Mouse (Mus musculus) kidney, postnatal 36 days (tissue): ENCODE data around the gene Sptan1.
"Not testable (repeated sequence)": the region's sequence is repeated elsewhere in the genome, so short reads cannot be mapped to it uniquely, and the experiment has no call there.

Experiments used
- DNase-seq, 2 experiments: peaks; one replicate each; pipeline ENCODE4 v3.0.0; 2021 to 2022; ENCODE audit warnings: mixed read lengths in 2 of 2

Gene Sptan1

DNA sequence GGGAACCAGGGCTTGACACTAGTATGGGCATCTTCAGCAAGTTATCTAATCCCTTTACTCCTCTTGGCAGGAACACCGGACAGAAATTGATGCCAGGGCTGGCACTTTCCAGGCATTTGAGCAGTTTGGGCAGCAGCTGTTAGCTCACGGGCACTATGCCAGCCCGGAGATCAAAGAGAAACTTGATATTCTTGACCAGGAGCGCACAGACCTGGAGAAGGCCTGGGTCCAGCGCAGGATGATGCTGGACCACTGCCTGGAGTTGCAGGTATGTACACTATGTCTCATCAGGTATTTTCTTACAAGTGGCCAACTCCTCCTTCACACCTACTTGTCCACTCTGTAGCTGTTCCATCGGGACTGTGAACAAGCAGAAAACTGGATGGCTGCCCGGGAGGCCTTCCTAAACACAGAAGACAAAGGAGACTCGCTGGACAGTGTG, 45.5 kb downstream of the Sptan1 start:
- DNase-seq, result peak in 1 of 2 experiments; percentile 19

DNA sequence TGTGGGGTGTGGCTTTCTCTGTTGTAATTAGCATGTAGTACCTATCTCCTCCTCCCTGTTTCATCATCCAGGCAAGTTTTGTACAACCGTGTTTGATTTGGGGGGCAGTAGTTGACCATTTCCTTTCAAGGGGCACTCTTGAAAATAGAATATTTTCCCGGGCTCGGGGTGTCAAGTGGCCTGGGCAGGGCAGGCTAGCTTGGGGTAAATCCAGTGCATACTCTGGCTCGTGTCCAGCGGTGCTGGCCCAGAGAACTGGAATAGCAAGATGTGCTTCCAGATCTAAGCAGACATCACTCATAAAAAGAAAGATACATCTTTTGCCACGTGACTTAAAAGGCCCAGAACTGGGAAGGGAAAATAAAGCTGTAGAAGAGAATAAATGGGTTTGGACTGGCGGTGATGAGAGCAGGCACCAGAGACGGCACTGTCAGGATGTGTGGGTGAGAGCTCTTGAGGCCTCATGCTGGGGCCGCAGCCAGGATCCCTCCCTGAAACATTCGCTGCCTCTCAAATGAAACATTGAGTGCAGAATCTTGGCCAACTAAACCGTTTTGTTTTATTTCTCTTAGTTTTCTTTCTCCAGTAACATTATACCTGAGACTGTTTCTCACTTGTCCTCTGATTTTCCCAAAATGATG, 49.1 kb downstream of the Sptan1 start:
- DNase-seq, result peak in 1 of 2 experiments; percentile 29

DNA sequence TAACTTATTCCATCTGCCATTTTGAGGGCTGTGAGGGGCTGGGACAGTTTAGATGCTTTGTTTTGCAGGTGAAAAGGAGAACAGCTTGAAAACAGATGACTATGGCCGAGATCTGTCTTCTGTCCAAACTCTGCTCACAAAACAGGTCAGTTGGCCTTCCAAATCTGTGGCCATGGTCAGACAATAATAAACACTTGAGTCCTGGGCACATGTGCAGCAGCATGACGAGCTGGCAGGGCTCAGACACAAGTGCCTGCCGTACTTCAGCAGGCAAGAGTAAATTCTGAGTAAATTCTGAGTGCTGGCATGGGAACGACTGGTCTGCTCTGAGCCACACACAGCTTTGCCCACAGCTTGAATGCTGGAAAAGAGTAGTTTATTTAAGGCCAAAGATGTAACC, 60.1 kb downstream of the Sptan1 start:
- no peak for DNase-seq

DNA sequence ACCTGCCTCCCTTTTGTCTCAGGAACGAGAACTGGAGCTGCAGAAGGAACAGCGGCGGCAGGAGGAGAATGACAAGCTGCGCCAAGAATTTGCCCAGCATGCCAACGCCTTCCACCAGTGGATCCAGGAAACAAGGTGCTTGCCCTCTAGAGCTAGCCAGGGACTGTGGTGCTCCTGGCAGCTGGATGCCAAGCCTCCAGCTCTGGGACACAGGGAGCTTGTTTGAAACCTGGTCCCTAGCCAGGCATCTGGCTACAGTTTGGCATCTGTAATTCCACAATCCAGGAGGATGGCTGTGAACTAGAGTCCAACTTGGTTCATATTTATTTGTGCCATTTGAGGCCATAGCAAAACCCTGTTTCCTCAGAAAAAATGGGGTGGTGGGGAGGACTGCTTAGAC, 61.6 kb downstream of the Sptan1 start:
- no peak for DNase-seq

DNA sequence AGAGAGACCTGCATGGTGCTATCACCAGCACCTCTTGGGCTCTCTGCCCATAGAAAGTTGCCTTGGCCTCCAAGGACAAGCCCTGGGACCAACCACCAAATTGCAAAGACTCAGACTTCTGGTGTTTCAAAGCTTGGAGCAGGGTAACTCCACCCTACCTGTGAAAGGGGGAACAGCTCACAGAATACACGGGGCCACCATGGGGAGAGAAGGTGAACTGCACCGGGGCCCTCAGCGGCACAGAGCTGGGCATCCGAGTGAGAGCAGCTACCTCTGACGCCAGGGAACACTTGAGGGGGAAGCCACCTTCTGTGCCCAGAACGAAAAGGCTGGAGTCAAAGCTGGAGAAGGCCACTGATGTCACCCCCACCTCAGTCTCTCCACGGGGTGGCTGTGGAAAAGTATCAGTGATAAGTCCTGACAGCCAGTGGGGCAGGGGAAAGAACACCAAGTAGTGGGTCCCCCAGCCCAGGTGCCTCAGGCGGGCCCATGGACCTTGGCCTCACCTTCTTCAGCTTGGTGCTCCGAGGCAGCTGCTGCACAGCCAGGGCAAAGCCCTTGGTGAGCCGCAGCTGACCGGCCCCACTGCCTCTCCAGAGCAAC, 67.0 kb downstream of the Sptan1 start:
- DNase-seq, result peak in 1 of 2 experiments; percentile 54

DNA sequence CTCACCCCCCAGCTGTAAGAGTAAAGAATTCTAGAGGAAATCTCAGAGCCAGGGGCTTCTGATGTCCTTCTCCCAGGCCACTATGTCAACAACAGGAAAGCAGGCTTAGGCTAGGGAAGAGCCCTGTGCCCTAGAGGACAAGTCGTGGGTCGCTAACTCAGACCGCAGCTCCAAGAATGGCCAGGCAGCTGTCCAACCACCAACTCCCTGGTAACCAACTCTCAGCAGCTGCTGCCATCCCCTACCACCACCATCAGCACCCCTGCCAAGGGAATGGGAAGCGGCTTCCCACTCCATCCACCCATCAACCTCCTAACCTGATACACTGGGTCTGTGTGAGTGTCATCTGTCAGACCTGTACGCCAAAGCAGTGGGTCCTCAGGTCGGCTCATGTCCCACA, 67.6 kb downstream of the Sptan1 start:
- peak in 1 of 2 experiments; percentile 25 for DNase-seq

DNA sequence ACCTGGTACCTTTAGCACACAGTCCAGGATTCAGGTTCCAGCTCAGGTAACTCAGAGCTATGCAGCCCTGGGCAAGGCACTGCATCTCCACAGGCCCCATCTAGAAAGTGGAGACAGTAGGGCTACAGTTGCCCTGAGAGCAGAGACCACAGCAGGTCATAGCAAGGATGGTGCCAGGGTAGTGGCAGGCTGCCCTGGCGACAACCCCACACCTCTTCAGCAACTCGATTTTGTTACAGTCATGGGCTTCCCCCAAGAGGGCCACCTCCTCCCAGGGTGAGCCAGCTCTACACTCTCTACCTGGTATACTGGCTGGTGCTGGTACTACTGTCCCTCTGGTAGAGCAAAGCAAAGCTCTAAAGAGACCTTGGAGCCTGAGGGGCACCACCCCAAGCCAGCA, 72.4 kb downstream of the Sptan1 start:
- no peak for DNase-seq

DNA sequence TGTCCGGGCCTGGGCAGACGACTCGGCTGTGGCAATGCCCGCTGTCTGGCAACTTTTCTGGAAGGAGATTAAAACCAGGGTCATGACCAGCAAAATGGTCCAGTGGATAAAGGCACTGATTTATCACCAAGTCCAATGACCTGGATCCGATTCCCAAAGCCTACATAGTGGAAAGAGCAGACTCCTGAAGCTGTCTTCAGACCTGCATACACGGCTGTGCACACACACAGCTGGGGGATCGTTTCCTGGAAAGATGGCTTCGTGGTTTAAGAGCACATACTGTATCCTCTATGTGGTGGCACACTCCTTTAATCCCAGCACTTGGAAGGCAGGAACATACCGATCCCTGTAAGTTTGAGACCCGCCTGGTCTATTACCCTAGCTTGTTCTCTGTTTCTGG, 73.0 kb downstream of the Sptan1 start:
- no peak for DNase-seq

DNA sequence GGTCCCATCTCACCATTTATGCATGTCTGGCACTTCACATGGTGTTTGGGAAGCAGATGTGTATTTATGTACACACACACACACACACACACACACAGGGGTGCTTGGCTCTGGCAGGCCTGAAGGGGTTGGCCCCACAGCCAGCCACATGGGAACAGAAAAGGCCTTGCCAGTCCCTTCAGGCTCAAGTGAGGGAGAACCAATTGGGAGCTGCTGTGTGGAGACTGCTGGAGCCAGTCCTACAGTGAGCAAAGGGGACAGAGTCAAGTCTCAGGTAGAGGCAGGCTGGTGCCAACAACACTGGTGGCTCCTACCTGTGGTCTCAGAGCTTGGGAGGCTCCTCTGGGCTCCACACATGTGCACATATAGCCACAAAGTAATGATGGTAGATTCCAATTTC, 74.3 kb downstream of the Sptan1 start:
- DNase-seq, result no peak

DNA sequence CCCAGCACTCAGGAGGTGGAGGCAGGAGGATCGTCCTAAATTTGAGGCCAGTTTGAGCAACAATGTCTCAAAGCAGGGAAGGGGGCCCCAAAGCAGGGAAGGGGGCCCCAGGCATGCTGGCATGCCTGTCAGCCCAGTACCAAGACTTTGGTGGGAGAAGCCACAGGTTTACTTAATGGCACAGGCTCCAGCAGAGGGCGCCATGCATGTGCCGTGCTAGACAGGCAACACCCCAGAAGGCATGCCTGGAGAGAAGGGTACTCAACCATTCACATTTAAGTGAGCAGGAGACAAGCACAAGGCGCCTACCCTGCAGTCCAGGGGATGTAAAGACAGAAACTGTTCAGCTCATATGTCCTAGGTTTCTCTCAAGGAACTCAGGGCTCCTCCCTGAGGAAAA, 77.1 kb downstream of the Sptan1 start:
- peak; percentile 85 to 96 for DNase-seq

DNA sequence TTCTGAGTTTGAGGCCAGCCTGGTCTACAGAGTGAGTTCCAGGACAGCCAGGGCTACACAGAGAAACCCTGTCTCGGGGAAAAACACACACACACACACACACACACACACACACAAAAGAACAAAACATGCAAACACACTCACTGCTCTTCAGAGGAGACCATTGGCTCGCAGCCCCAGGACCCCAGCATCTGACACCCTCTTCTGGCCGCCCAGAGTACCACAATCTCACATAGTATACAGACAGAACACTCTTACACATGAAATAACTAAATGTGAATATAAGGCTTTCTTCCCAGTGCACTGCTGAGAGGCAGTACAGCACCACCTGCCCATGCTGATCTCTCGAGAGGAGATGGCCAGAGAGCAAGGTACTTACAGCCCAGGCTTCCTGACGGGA, 79.2 kb downstream of the Sptan1 start:
- DNase-seq, result no peak

DNA sequence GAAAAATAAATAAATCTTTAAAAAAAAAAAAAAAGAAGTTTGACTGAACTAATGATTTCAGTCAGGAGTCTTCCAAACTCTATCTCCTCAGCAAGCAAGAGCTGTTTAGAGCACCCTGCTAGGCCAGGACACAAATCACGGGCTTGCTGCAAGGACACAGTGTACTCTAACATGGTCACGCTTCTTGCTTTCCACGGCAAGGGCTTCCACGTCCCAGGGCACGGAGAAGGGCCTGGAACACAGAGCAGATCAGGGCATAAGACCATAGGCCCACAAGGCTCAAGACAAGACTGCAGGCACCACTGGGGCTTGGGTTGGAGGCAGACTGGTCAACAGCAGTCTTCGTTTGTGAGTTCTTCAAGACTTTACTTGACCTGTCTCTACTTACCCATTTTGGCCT, 81.8 kb downstream of the Sptan1 start:
- DNase-seq, result no peak

DNA sequence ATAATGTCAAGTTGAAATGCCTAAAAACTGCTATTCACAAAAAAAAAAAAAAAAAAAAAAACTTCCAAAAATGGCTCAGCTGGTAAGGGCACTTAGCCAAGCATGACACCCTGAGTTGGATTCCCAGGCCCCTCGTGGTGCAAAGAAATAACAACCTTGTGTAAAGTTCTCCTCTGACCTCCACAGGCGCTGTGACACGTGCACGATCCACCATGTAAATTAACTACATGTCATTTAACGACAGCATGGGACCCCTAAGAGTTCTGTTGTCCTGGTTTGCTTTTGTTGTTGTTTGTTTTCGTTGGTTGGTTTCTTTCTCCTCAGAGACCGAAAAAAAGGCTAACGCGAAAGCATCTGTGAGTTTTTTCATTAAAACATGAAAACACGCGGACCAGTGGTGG, 82.7 kb downstream of the Sptan1 start:
- no peak for DNase-seq

DNA sequence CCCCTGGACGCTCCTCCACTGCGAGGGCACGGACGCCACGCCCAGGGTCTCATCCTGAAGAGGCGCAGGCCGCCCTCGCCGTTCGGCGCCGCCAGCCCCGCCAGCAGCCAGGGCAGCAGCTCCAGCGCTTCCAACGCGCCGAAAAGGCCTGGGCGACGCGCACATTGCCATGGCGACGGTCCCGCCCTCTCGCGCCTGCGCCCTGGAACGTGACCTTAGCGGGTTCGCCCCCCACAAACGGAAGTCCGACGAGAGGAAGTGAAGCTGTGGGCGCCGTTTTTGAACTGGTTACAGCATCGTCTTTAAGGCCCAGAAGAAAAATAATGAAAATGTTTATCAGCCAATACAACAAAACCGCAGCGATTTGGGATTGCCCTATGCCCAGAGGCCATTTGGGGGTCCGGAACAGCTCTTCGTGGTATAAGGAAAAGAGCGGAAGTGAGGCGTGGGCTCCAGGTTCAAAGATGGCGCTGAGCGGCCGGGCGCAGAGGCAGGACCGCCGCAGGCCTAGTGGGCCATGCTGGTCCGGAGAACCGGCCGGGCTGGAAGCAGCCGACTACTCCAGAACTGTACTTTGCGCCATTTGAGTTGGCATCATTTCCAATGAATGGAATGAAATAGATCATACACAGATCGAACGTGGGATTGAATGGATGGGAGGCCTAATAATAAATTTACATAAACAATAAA, 83.5 kb downstream of the Sptan1 start, which contains the start of gene Wdr34:
TSS of gene Wdr34 (minus strand) at position 183 of the 690 bp plus-strand sequence.
- peak; percentile 98 to 99 for DNase-seq

DNA sequence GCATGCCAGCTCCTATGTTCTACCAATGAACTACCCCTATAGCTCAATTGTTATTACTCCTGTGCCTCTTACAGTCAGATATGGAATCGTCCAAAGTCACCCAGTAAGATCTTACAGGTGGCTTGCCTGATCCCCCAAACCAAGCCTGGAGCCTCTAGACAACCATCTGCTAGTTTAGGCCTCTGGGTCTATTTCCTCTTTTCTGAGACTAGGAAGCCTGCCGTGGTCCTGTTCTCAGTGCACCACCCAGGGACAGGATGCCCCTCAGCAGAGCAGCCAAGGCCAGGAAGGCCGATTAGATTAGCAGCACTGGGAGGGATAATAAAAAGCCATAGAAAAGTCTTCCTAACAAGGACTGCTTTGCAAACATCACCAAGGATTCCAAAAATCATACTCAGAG, 84.5 kb downstream of the Sptan1 start:
- no peak for DNase-seq

DNA sequence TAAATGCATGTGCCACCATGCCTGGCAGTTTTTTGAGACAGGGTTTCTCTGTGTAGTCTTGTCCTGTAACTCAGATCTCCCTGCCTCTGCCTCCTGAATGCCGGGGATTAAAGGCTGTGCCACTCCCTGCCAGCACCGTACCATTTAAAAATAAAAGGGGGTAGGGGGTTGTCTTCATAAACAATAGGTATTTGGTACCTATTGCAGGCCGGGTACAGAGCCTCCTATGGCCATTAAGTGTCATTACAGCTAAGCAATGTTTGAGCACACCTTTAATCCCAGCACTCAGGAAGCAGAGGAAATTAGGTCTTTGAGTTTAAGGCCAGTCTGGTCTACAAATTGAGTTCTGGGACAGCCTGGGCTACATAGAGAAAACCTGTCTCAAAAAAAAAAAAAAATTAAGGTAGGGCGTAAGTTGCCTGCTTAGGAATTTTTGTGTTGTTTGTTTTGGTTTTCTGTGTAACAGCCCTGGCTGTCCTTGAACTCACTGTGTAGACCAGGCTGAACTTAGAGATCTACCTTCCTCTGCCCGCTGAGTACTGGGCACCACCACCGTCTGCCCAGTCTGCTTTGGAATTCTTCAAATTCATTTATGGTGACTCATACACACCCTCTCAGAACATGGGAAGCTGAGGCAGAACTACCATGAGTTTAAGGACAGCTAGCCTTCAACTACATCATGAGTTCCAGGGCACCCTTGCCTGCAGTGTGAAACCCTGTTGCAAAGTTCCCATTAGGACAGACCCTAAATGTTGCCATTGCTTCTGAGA, 86.8 kb downstream of the Sptan1 start:
- no peak for DNase-seq

DNA sequence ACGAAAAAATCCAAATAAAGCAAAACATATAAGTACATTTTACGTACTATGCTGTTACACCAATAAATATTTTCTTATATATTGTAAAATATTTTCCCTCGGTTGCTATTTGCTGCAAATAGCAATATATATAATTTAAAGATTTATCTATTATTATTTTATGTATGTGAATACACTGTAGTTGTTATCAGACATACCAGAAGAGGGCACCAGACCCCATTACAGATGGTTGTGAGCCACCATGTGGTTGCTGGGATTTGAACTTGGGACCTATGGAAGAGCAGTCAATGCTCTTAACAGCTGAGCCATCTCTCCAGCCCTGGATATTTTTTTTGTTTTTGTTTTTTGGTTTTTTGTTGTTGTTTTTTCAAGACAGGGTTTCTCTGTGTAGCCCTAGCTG, 90.0 kb downstream of the Sptan1 start:
- DNase-seq, result not testable (repeated sequence)

DNA sequence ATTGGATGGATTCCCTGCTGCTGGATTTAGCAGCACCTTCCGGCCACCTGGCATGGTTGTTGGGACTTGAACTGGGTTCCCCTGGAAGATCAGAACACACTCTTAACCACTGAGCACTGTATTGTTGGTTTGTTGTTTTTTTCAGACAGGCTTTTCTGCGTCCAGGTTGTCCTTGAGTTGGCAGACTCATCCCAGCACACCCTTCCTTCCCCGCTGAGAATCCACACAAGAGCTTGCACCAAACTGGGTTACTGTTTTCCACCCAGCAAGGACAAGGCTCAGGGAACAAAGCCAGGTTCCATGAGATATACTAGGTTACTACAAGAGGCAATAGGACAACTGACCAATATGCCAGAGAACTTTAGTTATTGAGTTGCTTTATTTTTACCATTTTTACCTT, 91.4 kb downstream of the Sptan1 start:
- no peak for DNase-seq

DNA sequence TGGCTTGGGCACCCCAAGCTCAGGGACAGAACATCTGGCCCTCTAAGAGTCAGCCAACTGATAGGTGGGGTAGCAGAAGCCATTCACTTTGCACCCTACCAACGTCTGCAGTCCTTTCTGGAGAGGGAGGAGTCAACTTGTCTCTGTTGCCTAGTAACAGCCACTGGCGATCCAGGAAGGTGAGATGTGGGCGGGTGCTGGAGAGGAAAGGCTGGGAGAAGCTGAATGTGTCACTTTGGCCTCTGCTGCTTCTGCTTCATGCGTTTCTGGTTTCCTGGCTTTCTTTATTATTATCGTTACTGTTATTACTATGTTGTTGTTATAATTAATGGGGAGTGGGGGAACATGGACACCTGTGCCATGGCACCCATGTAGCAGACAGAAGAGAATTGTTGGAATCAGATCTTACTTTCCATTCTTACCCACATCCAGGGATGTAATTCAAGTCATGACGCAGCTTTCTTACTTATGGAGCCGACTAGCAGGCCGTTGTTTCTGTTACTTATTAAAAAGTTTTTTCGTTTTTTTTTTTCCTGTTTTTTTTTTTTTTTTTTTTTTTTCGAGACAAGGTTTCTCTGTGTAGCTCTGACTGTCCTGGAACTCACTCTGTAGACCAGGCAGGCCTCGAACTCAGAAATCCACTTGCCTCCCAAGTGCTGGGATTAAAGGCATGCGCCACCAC, 92.0 kb downstream of the Sptan1 start, which contains the start of gene Set:
TSS of gene Set (plus strand) at position 156 of the 682 bp plus-strand sequence.
- DNase-seq, result peak in 1 of 2 experiments; percentile 41

DNA sequence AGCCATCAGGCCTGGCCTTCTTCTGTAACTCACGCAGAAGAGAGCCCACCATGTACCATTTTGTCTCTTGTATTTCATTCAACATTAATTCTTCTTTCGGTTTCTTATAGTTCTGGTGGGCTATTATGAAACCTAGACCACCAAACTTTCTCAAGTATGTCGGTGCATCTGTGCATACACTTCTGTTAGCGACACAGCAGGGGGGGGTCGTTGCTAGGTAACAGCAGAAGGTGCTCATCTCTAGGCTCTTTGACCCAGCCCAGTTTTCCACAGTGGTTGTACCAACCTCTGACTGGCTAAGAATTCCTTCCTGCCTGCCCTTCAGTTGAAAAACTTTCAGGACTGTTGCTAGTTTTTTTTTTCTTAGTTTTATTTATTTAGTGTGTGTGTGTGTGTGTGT, 93.1 kb downstream of the Sptan1 start:
- DNase-seq, result no peak

DNA sequence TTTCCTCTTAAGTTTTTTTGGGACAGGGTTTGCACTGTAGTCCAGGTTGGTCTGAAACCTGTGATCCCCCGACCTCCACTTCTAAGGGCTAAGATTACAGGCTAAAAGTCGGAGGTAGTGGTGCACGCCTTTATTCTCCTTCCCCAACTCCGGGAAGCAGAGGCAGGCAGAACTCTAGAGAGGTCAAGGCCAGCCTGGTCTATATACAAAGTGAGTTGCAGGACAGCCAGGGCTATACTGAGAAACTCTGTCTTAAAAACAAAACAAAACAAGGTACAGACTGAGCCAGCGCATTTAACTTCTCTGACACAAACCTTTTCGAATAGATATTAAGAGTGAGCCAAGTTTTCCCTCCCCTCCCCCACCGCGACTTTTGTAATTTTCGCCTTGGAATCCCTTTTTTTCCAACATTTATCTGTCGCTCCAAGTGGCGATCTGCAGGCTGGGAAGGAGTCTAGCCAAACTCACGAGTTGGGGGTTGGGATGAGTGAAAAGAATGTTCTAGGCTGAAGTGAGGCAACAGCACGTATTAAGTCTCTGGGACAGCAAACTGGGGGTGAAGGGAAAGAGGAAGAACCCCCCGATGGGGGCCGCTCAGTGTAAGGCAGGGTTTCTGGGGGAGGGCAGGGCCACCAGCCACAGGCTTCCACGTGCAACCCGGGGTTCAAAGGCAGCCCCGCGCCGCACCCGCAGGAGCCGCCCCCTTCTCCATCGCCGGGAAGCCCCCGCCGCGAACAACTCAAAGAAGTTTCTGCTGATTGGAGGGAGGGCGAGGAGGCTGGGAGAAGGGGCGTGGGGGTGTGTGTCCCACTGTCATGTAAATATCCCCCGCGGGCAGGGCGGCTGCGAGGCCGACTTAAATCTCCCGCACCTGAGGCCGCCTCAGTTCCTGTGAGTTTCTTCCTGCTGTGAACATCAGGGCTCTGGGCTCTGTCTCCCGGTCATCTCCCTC, 96.1 kb downstream of the Sptan1 start:
- DNase-seq, result peak; percentile 13 to 56
